Mouse (Mus musculus) limb, embryonic 13.5 days (tissue): ENCODE measurements around the gene Tm6sf1. TPM values are rescaled to one million over a fixed set of nuclear protein-coding genes. Genes with fewer than 3 reads are reported as not detected.
A peak's percentile ranks its signal among the peaks of the same experiment; 100 is the strongest.

Experiments
- ATAC-seq: fragments of 200-750 bp; cut with Nextera tagmentation; 2 replicates; pipeline ENCODE4 v1.8.0; 2017; ENCODE audit warnings: low read depth, moderate number of reproducible peaks, moderate TSS enrichment; ENCODE audit not compliant: low FRiP score
- H3K27ac ChIP-seq: fragments of 300-500 bp; sonication (generic); 2 replicates; pipeline ENCODE4 v1.5.1; 2015; ENCODE audit warnings: inconsistent platforms, mild to moderate bottlenecking, moderate library complexity
- H3K27me3 ChIP-seq: fragments of 300-500 bp; sonication (generic); 2 replicates; pipeline ENCODE4 v1.6.1; 2015; ENCODE audit warnings: mild to moderate bottlenecking, inconsistent platforms
- H3K36me3 ChIP-seq: fragments of 300-500 bp; sonication (generic); 2 replicates; pipeline ENCODE4 v1.6.1; 2015; ENCODE audit warnings: inconsistent platforms, mild to moderate bottlenecking, moderate library complexity
- H3K4me1 ChIP-seq: fragments of 300-500 bp; sonication (generic); 2 replicates; pipeline ENCODE4 v1.6.1; 2015; ENCODE audit warnings: inconsistent platforms
- H3K4me2 ChIP-seq: fragments of 300-500 bp; sonication (generic); replicated peaks from 2 replicates; pipeline ENCODE4 v1.6.1; 2015; ENCODE audit warnings: inconsistent platforms, mild to moderate bottlenecking, moderate library complexity
- H3K4me3 ChIP-seq: fragments of 300-500 bp; sonication (generic); 2 replicates; pipeline ENCODE4 v1.5.1; 2015; ENCODE audit warnings: moderate library complexity, mild to moderate bottlenecking, inconsistent platforms
- H3K9ac ChIP-seq: fragments of 300-500 bp; sonication (generic); 2 replicates; pipeline ENCODE4 v1.6.1; 2015; ENCODE audit warnings: mild to moderate bottlenecking, inconsistent platforms
- H3K9me3 ChIP-seq: fragments of 300-500 bp; sonication (generic); 2 replicates; pipeline ENCODE4 v1.6.1; 2016; ENCODE audit warnings: inconsistent platforms
- WGBS: fragments of 180-500 bp; shearing (Covaris S2); methylation state at CpG from one replicate; pipeline ENCODE4 v1.1.7; 2015; 5-methylcytosine and 5-hydroxymethylcytosine counted together
- polyA plus RNA-seq: library from polyadenylated mRNA; unstranded; fragments of >200 nt; fragmentation: Nextera tagmentation; extraction: Ambion mirVana; gene quantifications from 2 replicates; pipeline ENCODE4 v1.2.1, GENCODE M21; 2015

Gene Tm6sf1
- polyA plus RNA-seq, 1 experiment from 2014 or later: 19.5 TPM

- ATAC-seq: no peak
- Histone ChIP-seq H3K9me3 (no peaks in the 10 kb centered on the region), H3K9ac (no peak overlapping the region), H3K4me2 (no peak overlapping the region), H3K4me3 (no peak overlapping the region), H3K4me1 (0 out of 2 replicates have a peak, but pooled peaks cover 3% of the 10 kb centered on the region), H3K27ac (no peak overlapping the region), H3K36me3 (peaks cover 7% of the 10 kb centered on the region; the same call in 1 of the 2 replicates), H3K27me3 (no peaks in the 10 kb centered on the region)
- 76% methylated on average over 2 of the region's 2 CpGs for WGBS
Observed at GRCm38 (mm10) chr7:81904926-81905325, 46.1 kb downstream of the Tm6sf1 start.

GRCm38 (mm10) chr7:81918316-81918715 lies 59.5 kb downstream of the Tm6sf1 start:
- peaks cover 4% of the 10 kb centered on the region; the same call in 1 of the 2 replicates for H3K4me1 ChIP-seq
- no peak overlapping the region for H3K4me2 ChIP-seq
- no peak for ATAC-seq
- no peak overlapping the region for H3K4me3 ChIP-seq
- H3K9me3 ChIP-seq: no peaks in the 10 kb centered on the region
- H3K27ac ChIP-seq: no peak overlapping the region
- no peaks in the 10 kb centered on the region for H3K36me3 ChIP-seq
- no peaks in the 10 kb centered on the region for H3K27me3 ChIP-seq
- 16% methylated on average over 5 of the region's 5 CpGs for WGBS
- H3K9ac ChIP-seq: no peak overlapping the region

- H3K9ac ChIP-seq: no peak overlapping the region
- no peaks in the 10 kb centered on the region for H3K27me3 ChIP-seq
- WGBS: 91% methylated on average over 4 of the region's 4 CpGs
- H3K27ac ChIP-seq: no peak overlapping the region
- H3K9me3 ChIP-seq: no peaks in the 10 kb centered on the region
- no peaks in the 10 kb centered on the region for H3K36me3 ChIP-seq
- H3K4me2 ChIP-seq: no peak overlapping the region
- peaks cover 4% of the 10 kb centered on the region; the same call in 1 of the 2 replicates for H3K4me1 ChIP-seq
- no peak for ATAC-seq
- H3K4me3 ChIP-seq: no peak overlapping the region
Observed at GRCm38 (mm10) chr7:81920314-81920713, 61.5 kb downstream of the Tm6sf1 start.

- Histone ChIP-seq H3K4me3 (no peak overlapping the region), H3K9me3 (no peaks in the 10 kb centered on the region), H3K9ac (no peak overlapping the region), H3K4me1 (peaks cover 4% of the 10 kb centered on the region; the same call in 1 of the 2 replicates), H3K27me3 (no peaks in the 10 kb centered on the region), H3K27ac (no peak overlapping the region), H3K4me2 (no peak overlapping the region), H3K36me3 (no peaks in the 10 kb centered on the region)
- 59% methylated on average over 1 of the region's 1 CpGs for WGBS
- ATAC-seq: no peak
Observed at GRCm38 (mm10) chr7:81921379-81921952, 62.7 kb downstream of the Tm6sf1 start.

- Histone ChIP-seq H3K27me3 (no peaks in the 10 kb centered on the region), H3K27ac (no peak overlapping the region), H3K4me3 (no peak overlapping the region), H3K9ac (no peak overlapping the region), H3K4me1 (peaks cover 24% of the 10 kb centered on the region), H3K9me3 (no peaks in the 10 kb centered on the region), H3K36me3 (no peaks in the 10 kb centered on the region), H3K4me2 (no peak overlapping the region)
- ATAC-seq: no peak
- 77% methylated on average over 7 of the region's 7 CpGs for WGBS
Observed at GRCm38 (mm10) chr7:81928998-81929397, 70.2 kb downstream of the Tm6sf1 start.

- no peak for ATAC-seq
- no peaks in the 10 kb centered on the region for H3K36me3 ChIP-seq
- peaks cover 4% of the 10 kb centered on the region; the same call in 1 of the 2 replicates for H3K27me3 ChIP-seq
- H3K9ac ChIP-seq: peak overlapping the region; percentile 94
- peak overlapping the region; percentile 93 for H3K4me3 ChIP-seq
- peak overlapping the region; percentile 89 for H3K4me2 ChIP-seq
- H3K4me1 ChIP-seq: peaks cover 24% of the 10 kb centered on the region
- H3K9me3 ChIP-seq: no peaks in the 10 kb centered on the region
- 23% methylated on average over 5 of the region's 5 CpGs for whole genome bisulfite sequencing
- H3K27ac ChIP-seq: no peak overlapping the region
Observed at GRCm38 (mm10) chr7:81932521-81933045, 73.8 kb downstream of the Tm6sf1 start.

- Histone ChIP-seq H3K27ac (peak overlapping the region; percentile 97), H3K9me3 (no peaks in the 10 kb centered on the region), H3K4me3 (peak overlapping the region; percentile 93), H3K4me1 (peaks cover 24% of the 10 kb centered on the region), H3K9ac (peak overlapping the region; percentile 94), H3K36me3 (no peaks in the 10 kb centered on the region), H3K27me3 (peaks cover 4% of the 10 kb centered on the region; the same call in 1 of the 2 replicates), H3K4me2 (peak overlapping the region; percentile 89)
- WGBS: 2% methylated on average over 23 of the region's 23 CpGs
- ATAC-seq: peak; percentile 20; the same call in 1 of the 2 replicates
Observed at GRCm38 (mm10) chr7:81933061-81933600, 74.3 kb downstream of the Tm6sf1 start.

GRCm38 (mm10) chr7:81933601-81934266 lies 74.9 kb downstream of the Tm6sf1 start:
- H3K9me3 ChIP-seq: no peaks in the 10 kb centered on the region
- H3K4me2 ChIP-seq: peak overlapping the region; percentile 89
- peak; percentile 77 for ATAC-seq
- peak overlapping the region; percentile 94 for H3K9ac ChIP-seq
- under 1% methylated on average over 94 of the region's 103 CpGs for WGBS
- H3K36me3 ChIP-seq: no peaks in the 10 kb centered on the region
- H3K27ac ChIP-seq: peak overlapping the region; percentile 97
- peaks cover 4% of the 10 kb centered on the region; the same call in 1 of the 2 replicates for H3K27me3 ChIP-seq
- peak overlapping the region; percentile 93 for H3K4me3 ChIP-seq
- H3K4me1 ChIP-seq: peaks cover 21% of the 10 kb centered on the region

Other genes with a start within 250 kb of the Tm6sf1 start
- 35.2 and 36.7 TPM in 2 replicates for gene Homer2, start 151.5 kb upstream of the Tm6sf1 start, polyA plus RNA-seq
- 118 and 124 TPM in 2 replicates for gene Ramac, start 96.1 kb upstream of the Tm6sf1 start, polyA plus RNA-seq
- gene 3110040N11Rik, start 69.5 kb upstream of the Tm6sf1 start, polyA plus RNA-seq: 57.3 and 62.4 TPM in 2 replicates
- gene Btbd1, start 29.6 kb upstream of the Tm6sf1 start, polyA plus RNA-seq: 65.9 and 72.8 TPM in 2 replicates
- gene Gm10160, start 3.2 kb upstream of the Tm6sf1 start, polyA plus RNA-seq: not detected in 2 replicates
- gene Hdgfl3, start 75.5 kb downstream of the Tm6sf1 start, polyA plus RNA-seq: 24.5 and 26.9 TPM in 2 replicates
- 2.2 and 2.3 TPM in 2 replicates for gene Bnc1, start 133.3 kb downstream of the Tm6sf1 start, polyA plus RNA-seq